26 mouse cellular contexts compared by ENCODE assay signal in the genomic region with DNA sequence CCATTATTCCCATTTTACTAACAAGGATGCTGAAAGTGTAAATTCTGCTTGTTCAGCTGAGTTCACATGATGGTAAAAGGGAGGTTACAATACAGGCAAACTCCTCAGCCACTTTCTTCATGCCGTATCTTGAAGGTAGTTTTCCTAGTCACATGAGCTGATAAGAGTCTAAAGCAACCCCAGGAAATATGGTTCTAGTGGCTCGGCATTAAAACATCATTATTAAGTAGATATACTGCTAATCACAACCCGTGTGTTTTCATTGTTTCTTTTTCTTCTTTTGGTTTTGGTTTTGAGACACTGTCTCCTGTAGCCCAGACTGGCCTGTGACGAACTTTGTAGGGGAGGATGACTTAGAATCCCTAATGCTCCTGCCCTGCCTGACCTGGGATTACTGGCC. TPM values are rescaled to one million over a fixed set of nuclear protein-coding genes. Genes with fewer than 3 reads are reported as not detected.
DNase-seq lines count a peak whose midpoint lies in the region; ATAC-seq and TF ChIP-seq lines count a peak whose summit lies in the region.
"Had no signal": no experiment of that assay in that cellular context is flagged by ENCODE, and none has a peak within 500 bp of the region (broad histone marks: within the 10 kb centered on the region; RNA-seq: fewer than 3 reads in every experiment).

No protein-coding gene starts in this region.

- peaks cover 5% of the 10 kb centered on the region for H3K36me3 ChIP-seq in liver, embryonic 11.5 days (ENCODE audit: control insufficient read depth, insufficient read depth, low read length)
- peaks cover 69% of the 10 kb centered on the region for H3K36me3 ChIP-seq in liver, embryonic 13.5 days
- H3K36me3 ChIP-seq in forebrain, embryonic 14.5 days (ENCODE audit: control insufficient read depth, insufficient read depth, low read length), result no peaks in the 10 kb centered on the region
- H3K36me3 ChIP-seq: embryonic facial prominence, embryonic 13.5 days; hindbrain, embryonic 15.5 days; limb, embryonic 12.5 days; lung, embryonic 15.5 days; neural tube, embryonic 15.5 days had no signal

- H3K9ac ChIP-seq in liver, embryonic 11.5 days (ENCODE audit: low read depth, low read length), result peak overlapping the region; percentile 98; the same call in 1 of the 2 replicates
- peak overlapping the region; percentile 100 for H3K9ac ChIP-seq in liver, embryonic 13.5 days
- no peak overlapping the region for H3K9ac ChIP-seq in forebrain, embryonic 14.5 days (ENCODE audit: low read length)
- H3K9ac ChIP-seq: embryonic facial prominence, embryonic 13.5 days; limb, embryonic 12.5 days; lung, embryonic 15.5 days; neural tube, embryonic 15.5 days had no signal

- no peak for ATAC-seq in liver, embryonic 11.5 days (replicated peaks; ENCODE audit: low FRiP score)
- ATAC-seq in liver, embryonic 13.5 days (ENCODE audit: low read depth), result no peak
- peak; percentile 21; the same call in 1 of the 2 replicates for ATAC-seq in megakaryocyte-erythroid progenitor cell, adult 5-6 weeks (replicated peaks; ENCODE audit: low FRiP score, low TSS enrichment, poor library complexity, severe bottlenecking)
- no peak for ATAC-seq in forebrain, embryonic 14.5 days
- ATAC-seq: forebrain, postnatal 0 days had no signal

- H3K9me3 ChIP-seq in liver, embryonic 11.5 days (ENCODE audit: control insufficient read depth, low read length), result no peaks in the 10 kb centered on the region
- H3K9me3 ChIP-seq in liver, embryonic 13.5 days (replicated peaks), result no peaks in the 10 kb centered on the region
- H3K9me3 ChIP-seq in forebrain, embryonic 14.5 days (replicated peaks; ENCODE audit: control insufficient read depth, low read length), result no peaks in the 10 kb centered on the region
- H3K9me3 ChIP-seq: embryonic facial prominence, embryonic 13.5 days; hindbrain, embryonic 15.5 days; limb, embryonic 12.5 days; lung, embryonic 15.5 days; neural tube, embryonic 15.5 days had no signal

- H3K4me3 ChIP-seq in liver, embryonic 11.5 days (ENCODE audit: low read depth, low read length), result peak overlapping the region; percentile 91
- no peak overlapping the region for H3K4me3 ChIP-seq in bone marrow macrophage, adult 2 months (ENCODE audit: insufficient read depth, low read length)
- H3K4me3 ChIP-seq in liver, embryonic 13.5 days (replicated peaks), result peak overlapping the region; percentile 96
- H3K4me3 ChIP-seq in forebrain, embryonic 14.5 days (ENCODE audit: low read depth, low read length), result no peak overlapping the region

- H3K4me2 ChIP-seq in liver, embryonic 11.5 days, result peak overlapping the region; percentile 83
- peak overlapping the region; percentile 84 for H3K4me2 ChIP-seq in liver, embryonic 13.5 days
- no peak overlapping the region for H3K4me2 ChIP-seq in forebrain, embryonic 14.5 days (ENCODE audit: low read length)

- no peak for DNase-seq in liver, embryonic 11.5 days (ENCODE audit: low spot score)
- DNase-seq in liver, result no peak
- DNase-seq in liver, embryonic 13.5 days, result no peak
- no peak for DNase-seq in right cerebral cortex, postnatal 25 days
- DNase-seq in forebrain, embryonic 14.5 days (ENCODE audit: low spot score), result no peak
- DNase-seq: cerebellum, adult 2 months; cerebellum, postnatal 36 days; forebrain, postnatal 0 days; gastrocnemius, postnatal 36 days; kidney, postnatal 25 days; layer of hippocampus, postnatal 36 days; lung, postnatal 36 days; thymus, adult 2 months; thymus, postnatal 4 days had no signal

- peak overlapping the region; percentile 93; the same call in 1 of the 2 replicates for H3K27ac ChIP-seq in liver, embryonic 11.5 days (ENCODE audit: low read depth, low read length)
- peak overlapping the region; percentile 24; the same call in 1 of the 2 replicates for H3K27ac ChIP-seq in bone marrow macrophage, adult 2 months (ENCODE audit: insufficient read depth, low read depth, low read length)
- peak overlapping the region; percentile 97 for H3K27ac ChIP-seq in liver, embryonic 13.5 days
- no peak overlapping the region for H3K27ac ChIP-seq in forebrain, embryonic 14.5 days (ENCODE audit: low read depth, low read length)
- H3K27ac ChIP-seq: embryonic facial prominence, embryonic 13.5 days; hindbrain, embryonic 15.5 days; limb, embryonic 12.5 days; lung, embryonic 15.5 days had no signal

- peaks cover 30% of the 10 kb centered on the region for H3K4me1 ChIP-seq in liver, embryonic 11.5 days (replicated peaks; ENCODE audit: control insufficient read depth, insufficient read depth, low read length)
- peaks cover 49% of the 10 kb centered on the region for H3K4me1 ChIP-seq in bone marrow macrophage, adult 2 months (ENCODE audit: control insufficient read depth, insufficient read depth, low read length)
- H3K4me1 ChIP-seq in liver, embryonic 13.5 days (replicated peaks), result peaks cover 78% of the 10 kb centered on the region
- peaks cover 5% of the 10 kb centered on the region; the same call in 1 of the 2 replicates for H3K4me1 ChIP-seq in forebrain, embryonic 14.5 days (ENCODE audit: control insufficient read depth, insufficient read depth, low read length)

- no peak for TF ChIP-seq POLR2A in bone marrow macrophage, adult 2 months (IDR thresholded peaks at IDR 0.05; ENCODE audit: borderline replicate concordance, low read depth, low read length)

- 38% methylated on average over 4 of the region's 4 CpGs for WGBS in liver, embryonic 11.5 days
- 21% methylated on average over 4 of the region's 4 CpGs for WGBS in liver, embryonic 13.5 days (ENCODE audit: insufficient replicate concordance)
- 80% methylated on average over 4 of the region's 4 CpGs for WGBS in forebrain, embryonic 14.5 days

- no peak for TF ChIP-seq CTCF in bone marrow macrophage, adult 2 months (IDR thresholded peaks at IDR 0.05; ENCODE audit: low read depth, low read length)

- H3K27me3 ChIP-seq in liver, embryonic 11.5 days (replicated peaks; ENCODE audit: control insufficient read depth, insufficient read depth, low read length), result peaks cover 3% of the 10 kb centered on the region; the same call in 1 of the 2 replicates
- no peaks in the 10 kb centered on the region for H3K27me3 ChIP-seq in liver, embryonic 13.5 days
- peaks cover 7% of the 10 kb centered on the region; the same call in 1 of the 2 replicates for H3K27me3 ChIP-seq in forebrain, embryonic 14.5 days (replicated peaks; ENCODE audit: control insufficient read depth, insufficient read depth, low read length)
- H3K27me3 ChIP-seq: hindbrain, embryonic 15.5 days had no signal

RNA-seq across cellular contexts. Expression of gene Lmo2, which starts 10.4 kb away (rescaled TPM):
- 185 and 191 TPM in 2 replicates for polyA plus RNA-seq in liver, embryonic 11.5 days (2014; fragmentation: Nextera tagmentation; extraction: Ambion mirVana)
- 281 and 284 TPM in 2 replicates for polyA plus RNA-seq in bone marrow macrophage, adult 2 months (2012; ENCODE audit: insufficient read depth, insufficient read length, missing spikeins)
- 156 and 167 TPM in 2 replicates for polyA plus RNA-seq in liver, embryonic 13.5 days (2015; fragmentation: Nextera tagmentation; extraction: Ambion mirVana)
- 386 and 431 TPM in 2 replicates for total RNA-seq in megakaryocyte-erythroid progenitor cell, adult 5-6 weeks (2014; fragmentation: Nextera tagmentation)
- 391 and 392 TPM in 2 replicates for total RNA-seq in megakaryocyte-erythroid progenitor cell, adult 5-6 weeks (2017)
- polyA plus RNA-seq in forebrain, embryonic 14.5 days (2014; fragmentation: Nextera tagmentation; extraction: Ambion mirVana), result 30.2 TPM in 2 replicates
- polyA plus RNA-seq: C2C12 had no signal

RNA-seq across cellular contexts. Expression of gene Fbxo3, which starts 59.3 kb away (rescaled TPM):
- 75.0 and 85.9 TPM in 2 replicates for polyA plus RNA-seq in liver, embryonic 11.5 days (2014; fragmentation: Nextera tagmentation; extraction: Ambion mirVana)
- polyA plus RNA-seq in bone marrow macrophage, adult 2 months (2012; ENCODE audit: insufficient read depth, insufficient read length, missing spikeins), result 43.2 and 44.3 TPM in 2 replicates
- 50.2 and 61.5 TPM in 2 replicates for polyA plus RNA-seq in liver, embryonic 13.5 days (2015; fragmentation: Nextera tagmentation; extraction: Ambion mirVana)
- total RNA-seq in megakaryocyte-erythroid progenitor cell, adult 5-6 weeks (2014; fragmentation: Nextera tagmentation), result 79.6 and 89.2 TPM in 2 replicates
- 90.6 and 102 TPM in 2 replicates for total RNA-seq in megakaryocyte-erythroid progenitor cell, adult 5-6 weeks (2017)
- polyA plus RNA-seq in forebrain, embryonic 14.5 days (2014; fragmentation: Nextera tagmentation; extraction: Ambion mirVana), result 56.5 and 66.2 TPM in 2 replicates

RNA-seq across cellular contexts. Expression of gene 4931422A03Rik, which starts 60.0 kb away (rescaled TPM):
- 3.2 and 3.5 TPM in 2 replicates for polyA plus RNA-seq in liver, embryonic 11.5 days (2014; fragmentation: Nextera tagmentation; extraction: Ambion mirVana)
- not detected in 2 replicates for polyA plus RNA-seq in bone marrow macrophage, adult 2 months (2012; ENCODE audit: insufficient read depth, insufficient read length, missing spikeins)
- 0.99 and 1.3 TPM in 2 replicates for polyA plus RNA-seq in liver, embryonic 13.5 days (2015; fragmentation: Nextera tagmentation; extraction: Ambion mirVana)
- total RNA-seq in megakaryocyte-erythroid progenitor cell, adult 5-6 weeks (2014; fragmentation: Nextera tagmentation), result not detected in 2 replicates
- total RNA-seq in megakaryocyte-erythroid progenitor cell, adult 5-6 weeks (2017), result 0.52 TPM in 1 of 2 replicates, not detected in the other
- 0.67 and 1.8 TPM in 2 replicates for polyA plus RNA-seq in forebrain, embryonic 14.5 days (2014; fragmentation: Nextera tagmentation; extraction: Ambion mirVana)
- total RNA-seq: adrenal gland, adult 18-20 months; forebrain, postnatal 0 days; gastrocnemius, postnatal 36 days; heart, adult 8-10 months; hematopoietic stem cell, adult 5-6 weeks; layer of hippocampus, postnatal 36 days; left cerebral cortex, postnatal 14 days had no signal
- polyA plus RNA-seq: cerebellum, adult 2 months; thymus, adult 2 months had no signal

Comparison
In these comparisons a context has a peak if more than half of its experiments do, and no peak if none do; other contexts are left out.
1. H3K4me3 ChIP-seq: peak in liver, embryonic 11.5 days (single experiment) and liver, embryonic 13.5 days (single experiment); none in bone marrow macrophage, adult 2 months (single experiment) and forebrain, embryonic 14.5 days (single experiment).